Mouse (Mus musculus) macrophage (primary cell): Measurements from ENCODE around the gene Tprg. TPM values are rescaled to one million over a fixed set of nuclear protein-coding genes. Genes with fewer than 3 reads are reported as not detected.

Experiments
- H3K27ac ChIP-seq: fragments of 350-480 bp; formaldehyde crosslinking; 2 replicates; pipeline ENCODE4 v1.9.0; 2021
- H3K36me3 ChIP-seq: fragments of 350-480 bp; formaldehyde crosslinking; 2 replicates; pipeline ENCODE4 v1.9.0; 2021; ENCODE audit errors: inconsistent target
- H3K4me3 ChIP-seq: fragments of 350-480 bp; formaldehyde crosslinking; 2 replicates; pipeline ENCODE4 v1.9.0; 2021; ENCODE audit errors: inconsistent target
- H3K79me2 ChIP-seq: fragments of 350-480 bp; formaldehyde crosslinking; 2 replicates; pipeline ENCODE4 v1.9.0; 2021; ENCODE audit errors: inconsistent target
- WGBS: methylation state at CpG from one replicate; pipeline ENCODE4 v1.1.7; 2026; ENCODE audit warnings: inconsistent platforms; ENCODE audit not compliant: missing documents; 5-methylcytosine and 5-hydroxymethylcytosine counted together
- polyA plus RNA-seq: library from polyadenylated mRNA; stranded (reverse); fragments of 250-400 nt; gene quantifications from 3 replicates; pipeline ENCODE4 v1.2.4, GENCODE M21; 2018; ENCODE audit warnings: inconsistent platforms

Gene Tprg
- polyA plus RNA-seq, 1 experiment from 2014 or later = not detected

GRCm38 (mm10) chr16:25376720-25377373 is 90.2 kb downstream of the Tprg start:
- H3K27ac ChIP-seq = no peak overlapping the region
- WGBS = 34% methylated on average over 14 of the region's 14 CpGs
- no peak overlapping the region for H3K4me3 ChIP-seq
- no peaks in the 10 kb centered on the region for H3K36me3 ChIP-seq
- no peaks in the 10 kb centered on the region for H3K79me2 ChIP-seq

GRCm38 (mm10) chr16:25377695-25378094 is 91.1 kb downstream of the Tprg start:
- no peak overlapping the region for H3K27ac ChIP-seq
- 90% methylated on average over 4 of the region's 4 CpGs for WGBS
- no peaks in the 10 kb centered on the region for H3K36me3 ChIP-seq
- no peak overlapping the region for H3K4me3 ChIP-seq
- no peaks in the 10 kb centered on the region for H3K79me2 ChIP-seq

- Histone ChIP-seq H3K27ac (no peak overlapping the region), H3K79me2 (no peaks in the 10 kb centered on the region)
- 54% methylated on average over 6 of the region's 6 CpGs for WGBS
Measured at GRCm38 (mm10) chr16:25385498-25386192, 99.0 kb downstream of the Tprg start.

GRCm38 (mm10) chr16:25394676-25395075 is 108.1 kb downstream of the Tprg start:
- H3K79me2 ChIP-seq = no peaks in the 10 kb centered on the region
- H3K27ac ChIP-seq = no peak overlapping the region
- no peak overlapping the region for H3K4me3 ChIP-seq
- WGBS = 100% methylated on average over 1 of the region's 1 CpGs
- no peaks in the 10 kb centered on the region for H3K36me3 ChIP-seq

More at GRCm38 (mm10) chr16:25385498-25386192, 99.0 kb downstream of the Tprg start:
- H3K36me3 ChIP-seq = no peaks in the 10 kb centered on the region
- no peak overlapping the region for H3K4me3 ChIP-seq

GRCm38 (mm10) chr16:25404156-25404555 is 117.5 kb downstream of the Tprg start:
- Histone ChIP-seq H3K79me2 (no peaks in the 10 kb centered on the region), H3K36me3 (no peaks in the 10 kb centered on the region), H3K4me3 (no peak overlapping the region), H3K27ac (no peak overlapping the region)
- WGBS = 79% methylated on average over 6 of the region's 6 CpGs

- H3K79me2 ChIP-seq = no peaks in the 10 kb centered on the region
- no peaks in the 10 kb centered on the region for H3K36me3 ChIP-seq
- 60% methylated on average over 8 of the region's 8 CpGs for WGBS
- H3K4me3 ChIP-seq = no peak overlapping the region
- no peak overlapping the region for H3K27ac ChIP-seq
Measured at GRCm38 (mm10) chr16:25407204-25407886, 120.7 kb downstream of the Tprg start.

- Histone ChIP-seq H3K4me3 (no peak overlapping the region), H3K27ac (no peak overlapping the region), H3K36me3 (no peaks in the 10 kb centered on the region), H3K79me2 (no peaks in the 10 kb centered on the region)
- WGBS = 88% methylated on average over 6 of the region's 6 CpGs
Measured at GRCm38 (mm10) chr16:25408032-25408431, 121.4 kb downstream of the Tprg start.

GRCm38 (mm10) chr16:25411307-25411706 is 124.7 kb downstream of the Tprg start:
- Histone ChIP-seq H3K79me2 (no peaks in the 10 kb centered on the region), H3K27ac (no peak overlapping the region), H3K36me3 (no peaks in the 10 kb centered on the region), H3K4me3 (no peak overlapping the region)
- 86% methylated on average over 3 of the region's 3 CpGs for WGBS

- Histone ChIP-seq H3K27ac (no peak overlapping the region), H3K79me2 (no peaks in the 10 kb centered on the region), H3K36me3 (no peaks in the 10 kb centered on the region), H3K4me3 (no peak overlapping the region)
- 100% methylated on average over 1 of the region's 1 CpGs for WGBS
Measured at GRCm38 (mm10) chr16:25413885-25414284, 127.3 kb downstream of the Tprg start.

- Histone ChIP-seq H3K79me2 (no peaks in the 10 kb centered on the region), H3K4me3 (no peak overlapping the region), H3K36me3 (no peaks in the 10 kb centered on the region), H3K27ac (no peak overlapping the region)
Measured at GRCm38 (mm10) chr16:25415186-25415585, 128.6 kb downstream of the Tprg start.

- Histone ChIP-seq H3K4me3 (no peak overlapping the region), H3K27ac (no peak overlapping the region), H3K79me2 (no peaks in the 10 kb centered on the region), H3K36me3 (no peaks in the 10 kb centered on the region)
- 81% methylated on average over 11 of the region's 11 CpGs for WGBS
Measured at GRCm38 (mm10) chr16:25417875-25418630, 131.4 kb downstream of the Tprg start.

GRCm38 (mm10) chr16:25422997-25423396 is 136.4 kb downstream of the Tprg start:
- H3K36me3 ChIP-seq = no peaks in the 10 kb centered on the region
- no peaks in the 10 kb centered on the region for H3K79me2 ChIP-seq
- no peak overlapping the region for H3K4me3 ChIP-seq
- H3K27ac ChIP-seq = no peak overlapping the region
- 81% methylated on average over 4 of the region's 4 CpGs for WGBS

- WGBS = 26% methylated on average over 4 of the region's 4 CpGs
- H3K36me3 ChIP-seq = no peaks in the 10 kb centered on the region
- no peak overlapping the region for H3K4me3 ChIP-seq
- no peaks in the 10 kb centered on the region for H3K79me2 ChIP-seq
- H3K27ac ChIP-seq = no peak overlapping the region
Measured at GRCm38 (mm10) chr16:25424001-25424400, 137.4 kb downstream of the Tprg start.

GRCm38 (mm10) chr16:25424915-25425314 is 138.3 kb downstream of the Tprg start:
- Histone ChIP-seq H3K36me3 (no peaks in the 10 kb centered on the region), H3K27ac (no peak overlapping the region), H3K79me2 (no peaks in the 10 kb centered on the region), H3K4me3 (no peak overlapping the region)
- WGBS = 93% methylated on average over 9 of the region's 9 CpGs
